Mouse (Mus musculus) gonadal fat pad, adult 2 months (tissue): ENCODE results near the gene Rsph3b. TPM values are rescaled to one million over a fixed set of nuclear protein-coding genes. Genes with fewer than 3 reads are reported as not detected.
A peak's percentile ranks its signal among the peaks of the same experiment; 100 is the strongest.

Source experiments
- DNase-seq: peaks from one replicate; pipeline ENCODE4 v3.0.0-alpha.2; 2012; ENCODE audit warnings: low read depth
- polyA plus RNA-seq: library from polyadenylated mRNA; depleted of rRNA; stranded (reverse); fragments of >200 nt; gene quantifications from 2 replicates; pipeline ENCODE4 v1.2.3, GENCODE M21; 2012; rRNA removed

Rsph3b gene
- polyA plus RNA-seq, 1 experiment: 39.4 TPM

DNA sequence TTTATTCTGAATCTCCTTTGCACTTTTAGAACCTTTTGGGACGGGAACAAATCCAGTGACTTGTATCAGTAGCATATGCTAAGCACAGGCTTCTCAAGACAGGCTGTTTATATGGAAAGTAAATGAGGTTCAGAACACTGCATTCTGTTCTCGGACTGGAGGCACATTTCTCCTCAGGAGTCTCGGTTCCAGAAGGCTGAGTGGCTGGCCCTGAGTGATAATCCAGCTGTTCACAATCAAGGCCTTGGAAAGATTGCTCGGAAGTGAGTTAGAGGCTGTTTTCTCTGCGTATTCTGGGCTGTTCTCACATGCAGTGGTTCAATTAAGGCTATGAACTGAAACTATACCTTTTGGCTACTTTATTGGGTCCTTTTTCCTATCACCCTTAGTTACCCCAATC, 82.9 kb downstream of the Rsph3b start:
- DNase-seq: no peak

DNA sequence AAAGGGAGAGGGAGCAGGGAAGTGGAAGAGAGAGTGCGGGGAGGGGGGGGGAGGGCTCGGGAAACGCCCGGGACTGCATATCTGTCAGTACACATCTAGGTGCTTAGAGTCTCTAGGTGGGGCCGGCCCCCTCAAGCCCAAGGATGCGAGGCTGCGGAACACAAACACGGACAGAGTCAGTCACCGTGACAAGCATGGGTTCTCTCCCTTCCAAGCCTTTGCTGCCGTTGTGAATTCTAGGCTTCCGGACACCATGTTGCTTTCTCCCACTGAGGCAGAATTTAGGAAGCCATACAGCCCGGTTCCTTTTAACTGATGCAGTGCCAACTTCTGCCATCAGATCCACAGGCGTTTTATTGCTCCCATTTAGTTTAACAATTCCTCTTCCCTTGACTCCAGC, 83.6 kb downstream of the Rsph3b start:
- no peak for DNase-seq

DNA sequence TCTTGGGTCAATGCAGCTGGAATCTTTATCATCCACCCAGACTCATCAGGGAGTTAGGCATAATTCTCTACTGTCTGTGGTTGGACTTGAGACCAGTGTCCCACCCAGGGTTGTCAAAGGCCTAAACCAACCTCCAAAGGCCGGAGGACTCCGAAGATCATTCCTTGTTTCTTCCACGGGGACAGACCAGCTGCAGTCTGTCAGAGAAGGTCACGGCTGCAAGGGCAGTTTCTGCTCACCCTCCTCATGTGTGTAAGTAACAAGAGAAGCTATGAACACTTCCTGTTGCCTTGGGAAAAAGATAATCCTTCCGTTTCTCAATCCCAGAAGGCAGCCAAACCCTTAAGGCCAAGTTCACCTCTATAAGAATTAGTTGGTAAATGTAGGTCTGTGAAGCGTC, 85.0 kb downstream of the Rsph3b start:
- no peak for DNase-seq

DNA sequence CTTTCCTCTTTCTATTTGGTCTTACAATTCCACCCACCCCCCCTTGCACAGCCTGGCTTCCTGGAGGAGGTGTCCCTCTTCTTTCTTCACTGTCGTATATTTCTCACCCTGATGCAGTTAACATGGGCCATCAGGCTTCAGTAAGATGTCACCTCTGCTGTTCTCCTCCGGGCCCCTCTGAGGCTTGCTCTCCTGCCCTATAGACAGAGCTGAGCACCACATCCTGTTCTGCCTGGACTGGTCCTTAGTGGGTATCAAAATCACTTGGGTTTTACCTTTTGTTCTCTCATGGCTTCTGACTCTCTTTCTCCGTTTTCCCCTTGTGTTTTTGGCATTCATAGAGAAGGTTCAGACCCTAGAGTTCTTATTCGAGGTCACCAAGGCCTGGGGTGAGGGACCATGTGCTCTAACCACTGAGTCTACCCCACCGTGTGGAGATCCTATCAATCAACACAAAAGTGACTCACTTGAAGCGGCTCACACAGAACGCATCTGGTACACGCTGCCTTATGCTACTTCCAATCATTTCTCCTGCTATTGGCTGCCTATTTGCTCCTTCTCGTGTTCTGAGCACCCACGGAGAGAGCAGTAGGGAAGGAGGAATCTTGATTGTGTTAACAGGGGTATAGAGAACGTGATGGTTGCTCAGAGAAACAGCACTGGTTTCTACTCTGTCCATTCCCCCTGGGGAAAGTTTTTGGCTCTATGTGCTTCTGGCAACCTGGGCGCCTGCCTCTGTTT, 86.3 kb downstream of the Rsph3b start:
- DNase-seq: no peak

DNA sequence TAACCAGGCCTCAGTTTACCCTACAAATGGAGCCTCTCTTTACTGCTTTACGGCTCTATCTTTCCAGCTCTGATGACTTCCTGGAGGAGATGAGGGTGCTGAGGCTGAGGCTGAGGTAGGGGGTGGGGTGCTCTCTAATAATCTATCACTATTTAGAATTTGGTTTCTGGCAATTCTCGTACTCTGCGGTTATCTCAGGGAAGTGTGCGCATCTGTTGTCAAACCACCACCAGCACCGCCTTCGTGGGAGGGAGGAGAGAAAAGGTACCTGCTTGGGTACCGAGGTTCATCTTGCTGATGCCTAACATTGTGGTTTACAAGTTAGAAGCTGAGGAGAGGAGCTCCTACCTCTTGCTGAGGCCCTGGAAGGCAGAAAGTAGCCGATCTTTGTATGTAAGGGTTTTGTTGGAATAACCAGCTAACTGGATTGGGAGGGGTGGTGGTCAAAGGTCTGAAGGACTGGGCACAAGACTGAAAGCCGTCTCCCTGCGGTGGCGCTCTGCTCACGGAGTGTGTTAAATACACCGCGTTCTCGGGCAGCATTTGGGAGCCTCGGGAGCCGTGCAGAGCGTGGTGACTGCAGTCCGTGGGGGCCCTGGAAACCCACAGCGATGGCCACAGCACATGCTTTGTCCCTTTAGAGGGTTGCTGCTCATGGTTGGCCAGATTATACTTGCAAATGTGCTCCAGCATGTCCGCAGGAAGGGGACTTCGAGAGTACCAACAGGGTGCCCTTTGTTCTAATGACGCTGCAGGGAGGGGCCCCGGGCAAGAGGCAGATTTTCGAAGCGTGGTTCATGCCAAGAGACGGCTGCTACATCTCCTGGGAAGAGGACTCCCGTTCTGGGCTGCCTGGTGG, 87.1 kb downstream of the Rsph3b start:
- DNase-seq: no peak

DNA sequence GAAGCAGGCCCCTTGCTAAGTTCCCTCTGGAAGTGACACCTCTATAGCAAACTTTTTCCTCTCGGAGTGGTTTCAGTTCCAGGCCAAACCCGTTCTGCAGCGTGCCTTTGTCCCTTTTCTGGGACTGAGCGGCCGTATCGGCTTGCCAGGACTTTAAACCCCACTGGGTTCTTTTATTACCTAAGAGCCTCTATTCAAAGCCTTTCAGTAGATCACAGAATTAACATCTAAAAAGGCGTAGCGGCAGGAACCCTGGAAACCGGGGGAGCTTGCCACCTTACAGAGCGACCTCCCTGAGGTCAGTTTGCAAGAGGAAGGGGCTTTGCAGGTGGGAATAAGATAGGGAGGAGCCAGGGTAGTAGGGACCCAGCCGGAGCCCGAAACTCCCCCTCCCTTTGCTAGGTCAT, 88.0 kb downstream of the Rsph3b start:
- DNase-seq: peak; percentile 30

DNA sequence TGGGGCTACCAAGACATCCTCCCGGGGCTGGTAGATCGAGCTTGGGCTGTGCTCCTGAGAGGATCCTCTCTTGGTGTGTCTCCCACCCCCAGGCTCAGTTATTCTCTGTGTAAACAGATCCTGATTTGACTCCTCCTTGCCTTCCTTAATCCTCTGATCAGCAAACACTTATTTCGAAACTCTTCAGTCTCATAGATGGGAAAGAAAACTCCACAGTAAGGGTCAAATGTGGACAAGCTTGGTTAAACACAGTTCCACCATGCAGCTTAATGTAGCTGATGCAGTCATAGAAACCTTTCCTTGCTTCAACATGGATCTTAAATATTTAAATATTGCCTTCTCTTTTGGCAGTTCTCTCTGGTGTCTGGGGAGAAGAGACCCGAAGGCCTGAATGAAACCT, 88.4 kb downstream of the Rsph3b start:
- no peak for DNase-seq

Other genes starting within 250 kb of the Rsph3b start
- gene Ezr, start 165.9 kb downstream of the Rsph3b start, polyA plus RNA-seq: 93.6 and 169 TPM in 2 replicates
- gene Tagap1, start 12.5 kb upstream of the Rsph3b start, polyA plus RNA-seq: 17.6 and 21.7 TPM in 2 replicates
- 171 and 198 TPM in 2 replicates for gene Rnaset2b, start 22.0 kb upstream of the Rsph3b start, polyA plus RNA-seq
- gene Gm49721, start 30.2 kb upstream of the Rsph3b start, polyA plus RNA-seq: 1.2 TPM in 1 of 2 replicates, not detected in the other
- not detected in 2 replicates for gene Gm1604a, start 76.9 kb upstream of the Rsph3b start, polyA plus RNA-seq
- 12.3 and 15.0 TPM in 2 replicates for gene Rps6ka2, start 221.4 kb upstream of the Rsph3b start, polyA plus RNA-seq